Mouse (Mus musculus): ENCODE data around the gene Actr2.

GRCm38 (mm10) chr11:20144536-20145263 lies 32.0 kb upstream of the Actr2 start:
- TF ChIP-seq CTCF (IDR thresholded peaks at IDR 0.05; ENCODE audit: low read depth, low read length) (no peak), POLR2A (IDR thresholded peaks at IDR 0.05; ENCODE audit: borderline replicate concordance, low read depth, low read length) (no peak)
